Mouse (Mus musculus) lung, postnatal 0 days (tissue): ENCODE data around the gene Smarcd1.

Experiments
- CTCF ChIP-seq: IDR thresholded peaks from 2 replicates; pipeline ENCODE4 v1.5.1; 2016; ENCODE audit warnings: antibody characterized with exemption, mild to moderate bottlenecking
- EP300 ChIP-seq: IDR thresholded peaks from 2 replicates; pipeline ENCODE4 v1.6.1; 2016; ENCODE audit warnings: antibody characterized with exemption, mild to moderate bottlenecking, control low read depth

- peak; percentile 33 for TF ChIP-seq CTCF
- no peak for TF ChIP-seq EP300
These were observed 31.6 kb upstream of the Smarcd1 start, which contains the start of gene Asic1 for GRCm38 (mm10) chr15:99670154-99670821.
